Mouse (Mus musculus) heart, postnatal 0 days (tissue): ENCODE data around the gene Ston2. TPM values are rescaled to one million over a fixed set of nuclear protein-coding genes. Genes with fewer than 3 reads are reported as not detected.
"Not testable (repeated sequence)": the region's sequence is repeated elsewhere in the genome, so short reads cannot be mapped to it uniquely, and the experiment has no call there.

Source experiments
- ATAC-seq: fragments of 200-750 bp; cut with Nextera tagmentation; 2 replicates; pipeline ENCODE4 v1.8.0; 2017; ENCODE audit warnings: low read depth, moderate number of reproducible peaks, moderate library complexity; ENCODE audit not compliant: insufficient read depth
- DNase-seq: peaks from one replicate; pipeline ENCODE4 v3.0.0-alpha.2; 2016; ENCODE audit warnings: low spot score
- H3K27ac ChIP-seq: fragments of 300-500 bp; sonication (generic); 2 replicates; pipeline ENCODE4 v1.5.1; 2014; ENCODE audit warnings: low read depth, mild to moderate bottlenecking
- H3K27me3 ChIP-seq: fragments of 300-500 bp; sonication (generic); 2 replicates; pipeline ENCODE4 v1.6.1; 2014; ENCODE audit warnings: low read length, mixed read lengths; ENCODE audit not compliant: control insufficient read depth, insufficient read depth
- H3K36me3 ChIP-seq: fragments of 300-500 bp; sonication (generic); replicated peaks from 2 replicates; pipeline ENCODE4 v1.6.1; 2014; ENCODE audit warnings: low read length, mixed read lengths; ENCODE audit not compliant: control insufficient read depth, insufficient read depth
- H3K4me1 ChIP-seq: fragments of 300-500 bp; sonication (generic); 2 replicates; pipeline ENCODE4 v1.6.1; 2014; ENCODE audit warnings: antibody characterized with exemption; ENCODE audit not compliant: control insufficient read depth, insufficient read depth
- H3K4me2 ChIP-seq: fragments of 300-500 bp; sonication (generic); 2 replicates; pipeline ENCODE4 v1.6.1; 2014; ENCODE audit warnings: low read depth, mild to moderate bottlenecking, low read length, moderate library complexity
- H3K4me3 ChIP-seq: fragments of 300-500 bp; sonication (generic); 2 replicates; pipeline ENCODE4 v1.5.1; 2014; ENCODE audit warnings: low read depth, low read length
- H3K9ac ChIP-seq: fragments of 300-500 bp; sonication (generic); replicated peaks from 2 replicates; pipeline ENCODE4 v1.6.1; 2014; ENCODE audit warnings: low read depth, low read length, mixed read lengths
- H3K9me3 ChIP-seq: fragments of 300-500 bp; sonication (generic); replicated peaks from 2 replicates; pipeline ENCODE4 v1.6.1; 2016; ENCODE audit warnings: low read length; ENCODE audit not compliant: control insufficient read depth
- CTCF ChIP-seq: IDR thresholded peaks from 2 replicates; pipeline ENCODE4 v1.5.1; 2016; ENCODE audit warnings: antibody characterized with exemption, control low read depth, low read depth
- EP300 ChIP-seq: IDR thresholded peaks from 2 replicates; pipeline ENCODE4 v1.6.1; 2016; ENCODE audit warnings: antibody characterized with exemption, low read depth
- WGBS: fragments of 180-500 bp; shearing (Covaris S2); extraction: QIAGEN DNeasy Blood & Tissue Kit; methylation state at CpG from one replicate; pipeline ENCODE4 v1.1.7; 2014; 5-methylcytosine and 5-hydroxymethylcytosine counted together
- polyA plus RNA-seq: library from polyadenylated mRNA; unstranded; fragments of >200 nt; fragmentation: Nextera tagmentation; extraction: Ambion mirVana; gene quantifications from 2 replicates; pipeline ENCODE4 v1.2.1, GENCODE M21; 2015
- total RNA-seq: library from RNA; depleted of rRNA; stranded (reverse); fragments of >200 nt; gene quantifications from 2 replicates; pipeline ENCODE4 v1.2.3, GENCODE M21; 2014; ENCODE audit warnings: low replicate concordance

Gene Ston2
- total and polyA plus RNA-seq, 2 experiments from 2014 or later = 0.57 to 0.95 TPM

DNA sequence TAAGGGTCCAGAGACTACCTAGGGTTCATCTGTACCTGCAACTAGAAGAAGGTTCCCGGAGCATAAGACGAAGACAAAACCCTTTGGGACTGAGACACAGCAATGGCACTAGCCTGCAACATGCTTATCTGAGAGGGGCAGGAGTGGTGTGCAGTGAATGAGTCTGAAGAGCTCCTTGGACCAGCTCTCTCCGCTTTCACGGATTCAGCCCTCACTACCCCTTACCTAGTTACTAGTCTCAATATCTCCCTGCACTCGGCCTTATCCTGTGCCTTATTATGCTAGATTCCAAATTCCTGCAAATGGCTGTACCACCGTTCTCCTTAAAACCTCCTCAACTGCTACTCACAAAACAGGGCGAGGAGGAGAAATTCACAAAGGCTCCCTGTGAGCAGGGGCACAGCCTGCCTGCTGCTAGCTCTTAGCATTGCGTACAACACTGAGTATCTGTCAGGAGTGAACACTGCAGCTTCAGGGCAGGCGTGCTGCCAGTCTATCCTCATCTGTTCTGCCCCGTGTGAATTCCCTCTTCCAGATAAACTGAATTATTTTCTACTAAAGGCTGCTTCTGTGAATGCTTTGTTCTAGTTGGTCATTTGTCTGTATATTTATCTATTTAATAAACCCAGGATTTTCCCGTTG, 38.5 kb downstream of the Ston2 start:
- no peaks in the 10 kb centered on the region for H3K36me3 ChIP-seq
- H3K4me3 ChIP-seq = no peak overlapping the region
- H3K27ac ChIP-seq = no peak overlapping the region
- H3K9ac ChIP-seq = no peak overlapping the region
- no peaks in the 10 kb centered on the region for H3K9me3 ChIP-seq
- H3K27me3 ChIP-seq = no peaks in the 10 kb centered on the region
- H3K4me2 ChIP-seq = no peak overlapping the region
- no peaks in the 10 kb centered on the region for H3K4me1 ChIP-seq
- DNase-seq = no peak
- no peak for ATAC-seq
- TF ChIP-seq CTCF (no peak), EP300 (no peak)
- WGBS = 69% methylated on average over 11 of the region's 11 CpGs

- no peaks in the 10 kb centered on the region for H3K9me3 ChIP-seq
- no peaks in the 10 kb centered on the region for H3K27me3 ChIP-seq
- DNase-seq (no peak), ATAC-seq (no peak)
- no peak overlapping the region for H3K4me3 ChIP-seq
- no peak for TF ChIP-seq EP300
- no peak for TF ChIP-seq CTCF
- H3K4me2 ChIP-seq = no peak overlapping the region
- H3K27ac ChIP-seq = no peak overlapping the region
- 49% methylated on average over 18 of the region's 18 CpGs for WGBS
- H3K9ac ChIP-seq = no peak overlapping the region
- H3K4me1 ChIP-seq = no peaks in the 10 kb centered on the region
- no peaks in the 10 kb centered on the region for H3K36me3 ChIP-seq
Observed at GRCm38 (mm10) chr12:91748241-91748865, 39.8 kb downstream of the Ston2 start.

DNA sequence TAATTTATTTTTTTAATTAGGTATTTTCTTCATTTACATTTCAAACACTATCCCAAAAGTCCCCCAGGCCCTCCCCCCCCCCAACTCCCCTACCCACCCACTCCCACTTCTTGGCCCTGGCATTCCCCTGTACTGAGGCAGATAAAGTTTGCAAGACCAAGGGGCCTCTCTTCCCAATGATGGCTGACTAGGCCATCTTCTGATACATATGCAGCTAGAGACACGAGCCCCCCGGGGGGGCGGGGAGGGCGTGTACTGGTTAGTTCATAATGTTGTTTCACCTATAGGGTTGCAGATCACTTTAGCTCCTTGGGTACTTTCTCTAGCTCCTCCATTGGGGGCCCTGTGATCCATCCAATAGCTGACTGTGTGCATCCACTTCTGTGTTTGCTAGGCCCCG, 41.3 kb downstream of the Ston2 start:
- H3K9ac ChIP-seq, H3K4me1 ChIP-seq, ATAC-seq, H3K27me3 ChIP-seq, H3K36me3 ChIP-seq, H3K9me3 ChIP-seq, DNase-seq, H3K27ac ChIP-seq, H3K4me2 ChIP-seq, H3K4me3 ChIP-seq: not testable (repeated sequence)
- 94% methylated on average over 5 of the region's 5 CpGs for whole genome bisulfite sequencing

GRCm38 (mm10) chr12:91745758-91746290, 42.4 kb downstream of the Ston2 start:
- Histone ChIP-seq H3K27ac (no peak overlapping the region), H3K4me2 (no peak overlapping the region), H3K4me3 (no peak overlapping the region), H3K4me1 (no peaks in the 10 kb centered on the region), H3K27me3 (no peaks in the 10 kb centered on the region), H3K9ac (no peak overlapping the region), H3K36me3 (no peaks in the 10 kb centered on the region), H3K9me3 (no peaks in the 10 kb centered on the region)
- WGBS = 28% methylated on average over 11 of the region's 11 CpGs
- ATAC-seq (peak; percentile 39), DNase-seq (peak; percentile 13)
- no peak for TF ChIP-seq EP300
- no peak for TF ChIP-seq CTCF

- Histone ChIP-seq H3K4me3 (no peak overlapping the region), H3K4me2 (no peak overlapping the region), H3K36me3 (no peaks in the 10 kb centered on the region), H3K27me3 (no peaks in the 10 kb centered on the region), H3K9ac (no peak overlapping the region), H3K4me1 (no peaks in the 10 kb centered on the region), H3K9me3 (no peaks in the 10 kb centered on the region), H3K27ac (no peak overlapping the region)
- ATAC-seq (no peak), DNase-seq (no peak)
- no peak for TF ChIP-seq CTCF
- TF ChIP-seq EP300 = no peak
- 89% methylated on average over 6 of the region's 6 CpGs for WGBS
Observed at GRCm38 (mm10) chr12:91744091-91744490, 44.1 kb downstream of the Ston2 start.
